Mouse (Mus musculus) MEL (cell line): ENCODE measurements around the gene Srp72. TPM values are rescaled to one million over a fixed set of nuclear protein-coding genes. Genes with fewer than 3 reads are reported as not detected.

Experiments used
- DNase-seq: peaks from one replicate; pipeline ENCODE4 v3.0.0; 2011; ENCODE audit warnings: low read depth, low spot score
- H3K27ac ChIP-seq: 2 replicates; pipeline ENCODE4 v1.5.1; 2012; ENCODE audit warnings: low read depth, mild to moderate bottlenecking, control low read depth, low read length, moderate library complexity; ENCODE audit not compliant: control insufficient read depth
- H3K27me3 ChIP-seq, 2 experiments: fragments of 150-350 bp in 1 of 2; sonication (generic) in 1 of 2; 2 replicates each; pipeline ENCODE4 v1.6.1; 2012; ENCODE audit warnings: low read length in 2 of 2, mild to moderate bottlenecking in 2 of 2, improper control_type of control experiment in 1 of 2, moderate library complexity in 1 of 2; ENCODE audit not compliant: insufficient read depth in 2 of 2, control insufficient read depth in 1 of 2
- H3K36me3 ChIP-seq, 2 experiments: 2 replicates each; pipeline ENCODE4 v1.6.1; 2012 to 2014; ENCODE audit warnings: low read length in 2 of 2, improper control_type of control experiment in 1 of 2, inconsistent platforms in 1 of 2, mild to moderate bottlenecking in 1 of 2; ENCODE audit not compliant: insufficient read depth in 2 of 2, control insufficient read depth in 1 of 2
- H3K4me1 ChIP-seq, 2 experiments: fragments of 150-350 bp in 1 of 2; sonication (generic) in 1 of 2; 2 replicates each; pipeline ENCODE4 v1.6.1; 2012; ENCODE audit warnings: low read length in 2 of 2, improper control_type of control experiment in 1 of 2, mild to moderate bottlenecking in 1 of 2; ENCODE audit not compliant: insufficient read depth in 2 of 2, control insufficient read depth in 1 of 2
- H3K4me3 ChIP-seq, 2 experiments: fragments of 150-350 bp in 1 of 2; sonication (generic) in 1 of 2; 2 replicates each; pipeline ENCODE4 v1.5.1; 2012; ENCODE audit warnings: low read depth in 2 of 2, low read length in 2 of 2, mild to moderate bottlenecking in 2 of 2, moderate library complexity in 2 of 2, control low read depth in 1 of 2, improper control_type of control experiment in 1 of 2; ENCODE audit not compliant: control insufficient read depth in 1 of 2, insufficient read depth in 1 of 2
- H3K79me2 ChIP-seq: 2 replicates; pipeline ENCODE4 v1.6.1; 2012; ENCODE audit warnings: mild to moderate bottlenecking, low read length, moderate library complexity; ENCODE audit not compliant: control insufficient read depth, poor library complexity, insufficient read depth
- H3K9ac ChIP-seq: 2 replicates; pipeline ENCODE4 v1.6.1; 2012; ENCODE audit warnings: low read depth, mild to moderate bottlenecking, control low read depth, low read length, moderate library complexity; ENCODE audit not compliant: control insufficient read depth, poor library complexity, severe bottlenecking
- H3K9me3 ChIP-seq: fragments of 150-350 bp; sonication (generic); replicated peaks from 2 replicates; pipeline ENCODE4 v1.6.1; 2012; ENCODE audit warnings: mild to moderate bottlenecking, low read length, improper control_type of control experiment, moderate library complexity; ENCODE audit not compliant: insufficient read depth
- BHLHE40 ChIP-seq: IDR thresholded peaks from 2 replicates; pipeline ENCODE4 v1.6.1; 2012; ENCODE audit warnings: low read depth, mild to moderate bottlenecking, inconsistent platforms, low read length, improper control_type of control experiment, borderline replicate concordance
- CHD1 ChIP-seq: IDR thresholded peaks from 2 replicates; pipeline ENCODE4 v1.6.1; 2012; ENCODE audit warnings: low read depth, mild to moderate bottlenecking, inconsistent platforms, low read length, improper control_type of control experiment
- CTCF ChIP-seq, 3 experiments: IDR thresholded peaks in 2 of 3; conservative IDR thresholded peaks in 1 of 3; 2 replicates each; pipeline ENCODE4 v1.5.1; 2011 to 2012; ENCODE audit warnings: low read length in 3 of 3, low read depth in 2 of 3, mild to moderate bottlenecking in 2 of 3, improper control_type of control experiment in 1 of 3, inconsistent platforms in 1 of 3, mixed read lengths in 1 of 3, moderate library complexity in 1 of 3; ENCODE audit not compliant: control insufficient read depth in 1 of 3, insufficient read depth in 1 of 3, poor library complexity in 1 of 3, severe bottlenecking in 1 of 3
- EP300 ChIP-seq, 2 experiments: IDR thresholded peaks; 2 replicates each; pipeline ENCODE4 v1.6.1; 2011; ENCODE audit warnings: improper control_type of control experiment in 2 of 2, low read length in 2 of 2, low read depth in 1 of 2, mild to moderate bottlenecking in 1 of 2
- JUND ChIP-seq: IDR thresholded peaks from 2 replicates; pipeline ENCODE4 v1.6.1; 2011; ENCODE audit warnings: low read depth, mild to moderate bottlenecking, improper control_type of control experiment, low read length
- KAT2A ChIP-seq: conservative IDR thresholded peaks from 2 replicates; pipeline ENCODE4 v1.6.1; 2012; ENCODE audit warnings: low read depth, low read length, improper control_type of control experiment, inconsistent platforms
- MAFK ChIP-seq: IDR thresholded peaks from 2 replicates; pipeline ENCODE4 v1.6.1; 2011; ENCODE audit warnings: low read depth, mild to moderate bottlenecking, low read length, improper control_type of control experiment, borderline replicate concordance
- MAX ChIP-seq: IDR thresholded peaks from 2 replicates; pipeline ENCODE4 v1.6.1; 2011; ENCODE audit warnings: low read length, improper control_type of control experiment
- MAZ ChIP-seq: IDR thresholded peaks from 2 replicates; pipeline ENCODE4 v1.6.1; 2012; ENCODE audit warnings: low read depth, mild to moderate bottlenecking, inconsistent platforms, low read length, improper control_type of control experiment
- MYB ChIP-seq: IDR thresholded peaks from 2 replicates; pipeline ENCODE4 v1.6.1; 2011; ENCODE audit warnings: mild to moderate bottlenecking, low read depth, low read length, improper control_type of control experiment
- MYC ChIP-seq: IDR thresholded peaks from 2 replicates; pipeline ENCODE4 v1.6.1; 2011; ENCODE audit warnings: low read depth, mild to moderate bottlenecking, low read length, improper control_type of control experiment, moderate library complexity
- POLR2AphosphoS2 ChIP-seq: IDR thresholded peaks from 2 replicates; pipeline ENCODE4 v1.6.1; 2011; ENCODE audit warnings: low read length, improper control_type of control experiment
- POLR2AphosphoS5 ChIP-seq: IDR thresholded peaks from 2 replicates; pipeline ENCODE4 v1.6.1; 2012; ENCODE audit warnings: low read depth, borderline replicate concordance, mild to moderate bottlenecking, inconsistent platforms, low read length, moderate library complexity, mixed read lengths
- RCOR1 ChIP-seq: IDR thresholded peaks from 2 replicates; pipeline ENCODE4 v1.6.1; 2012; ENCODE audit warnings: low read depth, mild to moderate bottlenecking, inconsistent platforms, low read length, improper control_type of control experiment
- SIN3A ChIP-seq: IDR thresholded peaks from 2 replicates; pipeline ENCODE4 v1.6.1; 2012; ENCODE audit warnings: low read length, improper control_type of control experiment, inconsistent platforms
- TBP ChIP-seq: IDR thresholded peaks from 2 replicates; pipeline ENCODE4 v1.8.0; 2011; ENCODE audit warnings: low read depth, low read length, improper control_type of control experiment
- USF1 ChIP-seq: IDR thresholded peaks from 2 replicates; pipeline ENCODE4 v1.6.1; 2014; ENCODE audit warnings: low read depth, mild to moderate bottlenecking, inconsistent platforms, low read length, improper control_type of control experiment, moderate library complexity
- ZC3H11A ChIP-seq: IDR thresholded peaks from 2 replicates; pipeline ENCODE4 v1.6.1; 2012; ENCODE audit warnings: low read depth, mild to moderate bottlenecking, inconsistent platforms, low read length, improper control_type of control experiment
- polyA plus RNA-seq, 2 experiments: library from polyadenylated mRNA; stranded (reverse) in 1 of 2; unstranded in 1 of 2; fragments of >175 nt in 1 of 2; fragments of >200 nt in 1 of 2; gene quantifications; 2 replicates each; pipeline versions ENCODE4 v1.2.1 to v1.2.4; 2012; ENCODE audit warnings: low replicate concordance in 2 of 2, low read depth in 1 of 2; ENCODE audit not compliant: insufficient read length in 2 of 2, insufficient read depth in 1 of 2, missing spikeins in 1 of 2
- total RNA-seq: library from RNA; depleted of rRNA; stranded (reverse); fragments of 300-350 nt; gene quantifications from 2 replicates; pipeline ENCODE4 v1.2.3, GENCODE M21; 2012

Srp72 gene
- total and polyA plus RNA-seq, 3 experiments: 87.1 to 231 (median 140) TPM

DNA sequence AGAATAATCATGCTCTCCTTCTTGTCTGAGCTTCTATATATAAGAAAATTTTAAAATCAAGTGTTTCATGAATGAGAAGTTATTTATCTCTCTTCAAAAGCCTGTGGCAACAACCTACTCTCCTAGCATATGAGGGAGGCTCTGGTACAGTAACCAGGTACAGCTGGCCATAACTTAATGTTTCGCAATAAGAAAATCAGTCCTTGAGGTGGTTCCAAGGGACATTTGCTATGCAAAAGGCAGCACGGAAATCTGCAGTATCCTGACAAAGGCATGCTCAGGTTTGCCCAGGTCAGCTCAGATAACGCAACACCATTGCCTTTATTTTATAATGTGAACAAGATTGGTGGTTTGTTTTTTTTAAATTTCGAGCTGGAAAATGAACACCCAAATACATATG, 32.5 kb upstream of the Srp72 start:
- no peak overlapping the region for H3K27ac ChIP-seq
- H3K27me3 ChIP-seq: no peaks in the 10 kb centered on the region
- peaks cover 41 to 53% of the 10 kb centered on the region in 2 experiments for H3K4me1 ChIP-seq
- no peak for TF ChIP-seq POLR2AphosphoS5
- no peak for TF ChIP-seq MAFK
- no peak for TF ChIP-seq ZC3H11A
- no peak for TF ChIP-seq JUND
- TF ChIP-seq EP300 (IDR thresholded peaks at IDR 0.05; ENCODE audit: low read depth in 1 of 2, low read length in 2 of 2): no peak
- no peak for TF ChIP-seq CTCF (IDR thresholded peaks at IDR 0.05 in 2 of 3, conservative IDR thresholded peaks at IDR 0.05 in 1 of 3; ENCODE audit: control insufficient read depth in 1 of 3, insufficient read depth in 1 of 3, low read depth in 2 of 3, low read length in 3 of 3, poor library complexity in 1 of 3, severe bottlenecking in 1 of 3)
- TF ChIP-seq MYB: no peak
- TF ChIP-seq MAZ: no peak
- TF ChIP-seq POLR2AphosphoS2: no peak
- no peak overlapping the region for H3K4me3 ChIP-seq
- H3K9me3 ChIP-seq: no peaks in the 10 kb centered on the region
- no peak for DNase-seq
- peaks cover 61% of the 10 kb centered on the region for H3K79me2 ChIP-seq
- peaks cover 31 to 70% of the 10 kb centered on the region in 2 experiments for H3K36me3 ChIP-seq
- H3K9ac ChIP-seq: no peak overlapping the region

DNA sequence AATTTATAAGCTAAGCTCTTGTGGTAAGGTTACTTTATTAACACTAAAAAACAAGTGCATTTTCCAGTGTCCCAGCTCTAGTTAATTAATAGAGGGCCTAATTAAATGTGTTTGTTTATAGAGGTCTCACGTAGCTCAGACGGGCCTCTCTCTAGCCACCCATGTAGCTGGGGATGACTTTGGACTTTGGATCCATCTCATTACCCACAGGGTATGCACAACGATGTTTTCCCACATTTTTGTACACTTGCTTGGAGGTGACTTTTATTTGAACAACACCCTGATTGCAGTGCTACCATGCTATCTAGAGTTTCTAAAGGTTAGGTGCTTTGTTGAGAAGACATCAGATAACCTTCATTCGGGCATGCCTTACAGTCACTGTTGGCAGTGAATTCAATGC, 32.0 kb upstream of the Srp72 start:
- no peak overlapping the region for H3K4me3 ChIP-seq
- no peak for TF ChIP-seq KAT2A
- no peak for TF ChIP-seq MYC
- no peak for TF ChIP-seq USF1
- no peak for TF ChIP-seq ZC3H11A
- no peak for TF ChIP-seq RCOR1
- TF ChIP-seq SIN3A: no peak
- no peak for TF ChIP-seq MAX
- no peak for TF ChIP-seq MAFK
- no peak for TF ChIP-seq CTCF (IDR thresholded peaks at IDR 0.05 in 2 of 3, conservative IDR thresholded peaks at IDR 0.05 in 1 of 3; ENCODE audit: control insufficient read depth in 1 of 3, insufficient read depth in 1 of 3, low read depth in 2 of 3, low read length in 3 of 3, poor library complexity in 1 of 3, severe bottlenecking in 1 of 3)
- TF ChIP-seq TBP: no peak
- TF ChIP-seq BHLHE40: no peak
- no peak for TF ChIP-seq CHD1
- peaks cover 66% of the 10 kb centered on the region for H3K79me2 ChIP-seq
- H3K4me1 ChIP-seq: peaks cover 46 to 57% of the 10 kb centered on the region in 2 experiments
- no peaks in the 10 kb centered on the region for H3K9me3 ChIP-seq
- no peak overlapping the region for H3K27ac ChIP-seq
- H3K27me3 ChIP-seq: no peaks in the 10 kb centered on the region
- no peak for DNase-seq
- H3K9ac ChIP-seq: no peak overlapping the region
- peaks cover 31 to 75% of the 10 kb centered on the region in 2 experiments for H3K36me3 ChIP-seq
